Mouse (Mus musculus) left cerebral cortex, postnatal 25 days (tissue): ENCODE results near the gene Hapln3. TPM values are rescaled to one million over a fixed set of nuclear protein-coding genes. Genes with fewer than 3 reads are reported as not detected.

ENCODE experiments used
- DNase-seq, 2 experiments: peaks; one replicate each; pipeline ENCODE4 v3.0.0; 2022; ENCODE audit warnings: low spot score in 2 of 2, mixed read lengths in 1 of 2
- intact Hi-C: fragments of 180-260 bp; cut with DNase I; formaldehyde crosslinking; loops from one replicate; pipeline ENCODE4 v1.15.1; 2025
- total RNA-seq, 2 experiments: library from RNA; stranded (reverse); gene quantifications; 2 replicates each; pipeline ENCODE4 v1.2.3; 2021

Hapln3 gene
- 1 to 10 TPM; 2.4 to 2.9 TPM for total RNA-seq

- intact Hi-C loops: no loop called here
- peak in 1 of 2 experiments; percentile 6 for DNase-seq
Observed at GRCm38 (mm10) chr7:79130843-79131444, at the start of gene Hapln3. Hapln3 (minus strand) TSS chr7:79131018.

- intact Hi-C loops: no loop called here
- DNase-seq: no peak
Observed at GRCm38 (mm10) chr7:79173800-79174199, 43.0 kb upstream of the Hapln3 start.

- intact Hi-C loops: no loop called here
- DNase-seq: no peak
Observed at GRCm38 (mm10) chr7:79171782-79172181, 41.0 kb upstream of the Hapln3 start.

- intact Hi-C loops: no loop called here
- no peak for DNase-seq
Observed at GRCm38 (mm10) chr7:79167006-79167562, 36.3 kb upstream of the Hapln3 start.

- no peak for DNase-seq
- intact Hi-C loops: no loop called here
Observed at GRCm38 (mm10) chr7:79159406-79159805, 28.6 kb upstream of the Hapln3 start.

GRCm38 (mm10) chr7:79149522-79149921 is 18.7 kb upstream of the Hapln3 start:
- intact Hi-C loops: no loop called here
- DNase-seq: no peak

GRCm38 (mm10) chr7:79148711-79149266 is 18.0 kb upstream of the Hapln3 start, which contains the start of gene Mfge8:
Mfge8 (minus strand) TSS chr7:79149060.
- intact Hi-C loops: no loop called here
- DNase-seq: peak; percentile 64

- DNase-seq: no peak
- intact Hi-C loops: no loop called here
Observed at GRCm38 (mm10) chr7:79147931-79148653, 17.3 kb upstream of the Hapln3 start.

- no peak for DNase-seq
- intact Hi-C loops: no loop called here
Observed at GRCm38 (mm10) chr7:79147011-79147837, 16.4 kb upstream of the Hapln3 start.

GRCm38 (mm10) chr7:79140897-79141296 is 10.1 kb upstream of the Hapln3 start:
- DNase-seq: peak; percentile 78 to 83
- intact Hi-C loops: loop anchor here (1.0 to 2.0 kb wide), 2 partner anchors 87 to 210 kb away; no protein-coding TSS in a partner anchor

- intact Hi-C loops: loop anchor here (2.0 kb wide), 1 partner anchor 211 kb away; no protein-coding TSS in a partner anchor
- DNase-seq: no peak
Observed at GRCm38 (mm10) chr7:79139891-79140591, 9.2 kb upstream of the Hapln3 start.

GRCm38 (mm10) chr7:79139328-79139824 is 8.6 kb upstream of the Hapln3 start:
- intact Hi-C loops: no loop called here
- no peak for DNase-seq

GRCm38 (mm10) chr7:79133391-79133790 is 2.6 kb upstream of the Hapln3 start:
- no peak for DNase-seq
- intact Hi-C loops: no loop called here

- no peak for DNase-seq
- intact Hi-C loops: no loop called here
Observed at GRCm38 (mm10) chr7:79130385-79130784, 433 bp downstream of the Hapln3 start.

GRCm38 (mm10) chr7:79129883-79130282 is 935 bp downstream of the Hapln3 start:
- intact Hi-C loops: no loop called here
- no peak for DNase-seq

- DNase-seq: peak; percentile 44 to 57
- intact Hi-C loops: no loop called here
Observed at GRCm38 (mm10) chr7:79123465-79123864, 7.4 kb downstream of the Hapln3 start.

- intact Hi-C loops: no loop called here
- DNase-seq: no peak
Observed at GRCm38 (mm10) chr7:79113848-79114247, 17.0 kb downstream of the Hapln3 start.

- intact Hi-C loops: no loop called here
- no peak for DNase-seq
Observed at GRCm38 (mm10) chr7:79096492-79096891, 34.3 kb downstream of the Hapln3 start.

GRCm38 (mm10) chr7:79089111-79089510 is 41.7 kb downstream of the Hapln3 start:
- intact Hi-C loops: loop anchor here (10.0 kb wide), 1 partner anchor 294 kb away; no protein-coding TSS in a partner anchor
- peak in 1 of 2 experiments; percentile 12 for DNase-seq
